Mouse (Mus musculus) embryonic fibroblast, embryonic 13.5 days (primary cell): Measurements from ENCODE around the gene Ascc2.

Source experiments
- CTCF ChIP-seq: IDR thresholded peaks from 2 replicates; pipeline ENCODE4 v1.5.1; 2011; ENCODE audit warnings: mild to moderate bottlenecking, control low read depth, low read length, moderate library complexity, borderline replicate concordance; ENCODE audit not compliant: insufficient read depth
- POLR2A ChIP-seq: IDR thresholded peaks from 2 replicates; pipeline ENCODE4 v1.6.1; 2011; ENCODE audit warnings: low read depth, mild to moderate bottlenecking, control low read depth, low read length, moderate library complexity

- TF ChIP-seq CTCF, result no peak
- no peak for TF ChIP-seq POLR2A
These were observed 24.9 kb downstream of the Ascc2 start for GRCm38 (mm10) chr11:4662496-4662878.
